Mouse (Mus musculus): Measurements from ENCODE around the gene Setd7. TPM values are rescaled to one million over a fixed set of nuclear protein-coding genes. Genes with fewer than 3 reads are reported as not detected.

Gene Setd7
- total RNA-seq, 4 experiments from 2014 or later, result 108 to 152 (median 132) TPM

DNA sequence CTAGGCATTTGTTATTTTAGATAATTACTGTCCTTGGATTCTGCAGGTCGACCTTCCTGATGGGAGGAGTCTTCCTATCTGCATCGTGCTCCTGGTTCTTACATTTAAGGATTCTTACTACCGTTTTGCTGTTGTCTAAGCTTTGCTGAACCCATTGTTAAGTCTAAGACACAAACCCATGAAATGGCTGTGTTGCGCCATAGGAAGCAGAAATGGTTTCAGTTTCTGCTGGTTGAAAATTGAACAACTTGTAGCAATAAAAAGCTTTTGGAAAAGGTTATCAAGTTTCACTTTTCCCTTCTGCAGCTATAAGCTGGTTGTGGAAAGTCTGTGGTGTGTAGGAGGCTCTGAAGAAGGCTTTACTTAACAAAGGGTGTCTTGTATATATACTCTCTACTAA is 85.0 kb downstream of the Setd7 start:
- DNase-seq (ENCODE audit: low spot score in 2 of 2), result no peak

DNA sequence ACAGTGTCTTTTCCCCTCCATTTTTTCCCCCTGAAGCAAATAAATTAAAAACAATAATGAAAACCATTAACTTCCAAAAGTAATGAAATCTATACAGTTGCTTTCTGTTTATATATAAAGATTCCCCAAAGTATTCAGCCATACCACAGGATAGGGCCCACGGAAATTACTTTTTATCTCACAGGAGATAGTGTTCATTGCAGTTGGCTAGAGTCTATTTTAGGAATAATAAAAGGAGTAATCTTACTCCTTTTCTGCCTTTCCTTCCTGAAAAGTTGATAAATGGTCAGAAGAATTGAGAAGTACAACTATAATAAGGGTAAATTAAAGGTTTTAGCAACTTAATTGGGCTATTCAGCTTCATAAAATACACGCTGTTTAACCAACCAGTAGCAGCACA is 92.1 kb downstream of the Setd7 start:
- DNase-seq (ENCODE audit: low spot score in 2 of 2), result no peak

Other genes starting within 250 kb of the Setd7 start
- 10 to 100 TPM; 57.6 to 62.4 (median 60.1) TPM for gene Elf2, start 220.2 kb downstream of the Setd7 start, total RNA-seq (2022)
- gene Mgarp, start 164.1 kb downstream of the Setd7 start, total RNA-seq (2022), result under 1 TPM in 3 of 4 experiments, not detected in 1; 0.27 to 0.72 (median 0.55) TPM
- gene Ndufc1, start 151.9 kb downstream of the Setd7 start, total RNA-seq (2022), result 100 to 1,000 TPM; 257 to 292 (median 267) TPM
- gene Naa15, start 145.7 kb downstream of the Setd7 start, total RNA-seq (2022), result 10 to 100 TPM; 42.6 to 61.4 (median 53.8) TPM
- gene Rab33b, start 77.0 kb downstream of the Setd7 start, total RNA-seq (2022), result 10 to 100 TPM; 24.5 to 29.2 (median 25.0) TPM
- gene Mgst2, start 99.5 kb upstream of the Setd7 start, total RNA-seq (2022), result 1 to 10 TPM in 1 of 4 experiments, under 1 TPM in 1, not detected in 2; 0.61 to 1.4 TPM

Measured in layer of hippocampus, adult 8-10 months (tissue).